Mouse (Mus musculus) MEL (cell line): ENCODE measurements around the gene Ankfy1.

ENCODE experiments used
- JUND ChIP-seq: IDR thresholded peaks from 2 replicates; pipeline ENCODE4 v1.6.1; 2011; ENCODE audit warnings: low read depth, mild to moderate bottlenecking, improper control_type of control experiment, low read length
- MAX ChIP-seq: IDR thresholded peaks from 2 replicates; pipeline ENCODE4 v1.6.1; 2011; ENCODE audit warnings: low read length, improper control_type of control experiment

GRCm38 (mm10) chr11:72660359-72660758 is 29.4 kb upstream of the Ankfy1 start:
- TF ChIP-seq MAX (no peak), JUND (no peak)
